In the genomic region with DNA sequence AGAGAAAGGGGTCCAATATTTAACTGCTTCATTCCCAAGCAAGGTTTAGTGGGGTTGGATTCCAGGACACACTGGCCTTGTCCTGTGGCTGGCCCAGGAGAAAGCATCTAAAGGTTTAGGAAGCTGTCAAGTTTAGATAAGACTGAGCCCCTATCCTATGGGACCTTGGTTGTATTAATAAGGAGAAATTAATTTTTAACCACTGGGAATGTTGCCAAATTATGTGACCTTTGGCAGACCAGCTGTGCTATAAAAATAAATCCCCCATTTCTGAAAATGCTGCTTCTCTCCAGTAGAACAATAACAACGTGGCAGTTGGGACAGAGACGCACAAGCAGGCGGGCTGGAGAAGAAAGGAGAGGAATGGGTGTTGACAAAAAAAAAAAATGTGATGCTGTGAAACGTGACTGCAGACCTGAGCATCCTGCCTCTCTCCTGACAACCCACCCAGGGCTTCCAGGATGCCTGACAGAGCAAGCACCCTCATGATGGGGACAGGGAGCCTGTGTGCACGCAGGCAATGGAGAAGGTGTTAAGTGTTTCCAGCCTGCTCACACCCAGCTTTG, we compare ENCODE assay signal across 15 mouse cellular contexts. TPM values are rescaled to one million over a fixed set of nuclear protein-coding genes. Genes with fewer than 3 reads are reported as not detected.
A peak's percentile ranks its signal among the peaks of the same experiment; 100 is the strongest.
DNase-seq lines count a peak whose midpoint lies in the region; ATAC-seq and TF ChIP-seq lines count a peak whose summit lies in the region.
"Had no signal": no experiment of that assay in that cellular context is flagged by ENCODE, and none has a peak within 500 bp of the region (broad histone marks: within the 10 kb centered on the region; RNA-seq: fewer than 3 reads in every experiment).

No protein-coding gene starts in this region.

- no peak for TF ChIP-seq CTCF in forebrain, postnatal 0 days (IDR thresholded peaks at IDR 0.05; ENCODE audit: low read depth)

- no peak overlapping the region for H3K4me2 ChIP-seq in heart, embryonic 13.5 days
- no peak overlapping the region for H3K4me2 ChIP-seq in lung, embryonic 15.5 days
- peak overlapping the region; percentile 95 for H3K4me2 ChIP-seq in forebrain, postnatal 0 days (ENCODE audit: low read depth)
- peak overlapping the region; percentile 98 for H3K4me2 ChIP-seq in neural tube, embryonic 13.5 days
- H3K4me2 ChIP-seq: heart, embryonic 15.5 days; liver, embryonic 12.5 days; stomach, embryonic 15.5 days had no signal

- H3K27me3 ChIP-seq in heart, embryonic 13.5 days (replicated peaks) = peaks cover 28% of the 10 kb centered on the region
- H3K27me3 ChIP-seq in lung, embryonic 15.5 days = peaks cover 18% of the 10 kb centered on the region
- H3K27me3 ChIP-seq in forebrain, postnatal 0 days (ENCODE audit: insufficient read depth, low read length) = no peaks in the 10 kb centered on the region; the same call in 1 of the 2 replicates
- peaks cover 32% of the 10 kb centered on the region for H3K27me3 ChIP-seq in neural tube, embryonic 13.5 days

- no peaks in the 10 kb centered on the region for H3K9me3 ChIP-seq in heart, embryonic 13.5 days
- H3K9me3 ChIP-seq in lung, embryonic 15.5 days = no peaks in the 10 kb centered on the region
- no peaks in the 10 kb centered on the region for H3K9me3 ChIP-seq in forebrain, postnatal 0 days (ENCODE audit: low read length)
- H3K9me3 ChIP-seq in neural tube, embryonic 13.5 days = no peaks in the 10 kb centered on the region
- H3K9me3 ChIP-seq: heart, embryonic 15.5 days; liver, embryonic 12.5 days; megakaryocyte, embryonic 14.5 days; stomach, embryonic 15.5 days had no signal

- H3K4me3 ChIP-seq in heart, embryonic 13.5 days = no peak overlapping the region
- no peak overlapping the region for H3K4me3 ChIP-seq in lung, embryonic 15.5 days
- H3K4me3 ChIP-seq in forebrain, postnatal 0 days (ENCODE audit: low read depth, low read length) = no peak overlapping the region
- H3K4me3 ChIP-seq in neural tube, embryonic 13.5 days = peak overlapping the region; percentile 79
- H3K4me3 ChIP-seq: heart, embryonic 15.5 days; liver, embryonic 12.5 days; megakaryocyte, embryonic 14.5 days; stomach, embryonic 15.5 days had no signal

- 31% methylated on average over 5 of the region's 5 CpGs for WGBS in heart, embryonic 13.5 days
- WGBS in lung, embryonic 15.5 days = 12% methylated on average over 5 of the region's 5 CpGs
- WGBS in forebrain, postnatal 0 days = 31% methylated on average over 5 of the region's 5 CpGs
- 20% methylated on average over 5 of the region's 5 CpGs for WGBS in neural tube, embryonic 13.5 days

- peak overlapping the region; percentile 25; the same call in 1 of the 2 replicates for H3K27ac ChIP-seq in heart, embryonic 13.5 days (replicated peaks)
- peak overlapping the region; percentile 39 for H3K27ac ChIP-seq in lung, embryonic 15.5 days
- H3K27ac ChIP-seq in forebrain, postnatal 0 days (ENCODE audit: low read depth, low read length) = no peak overlapping the region
- H3K27ac ChIP-seq in neural tube, embryonic 13.5 days (replicated peaks) = no peak overlapping the region
- H3K27ac ChIP-seq: heart, embryonic 15.5 days; liver, embryonic 12.5 days; stomach, embryonic 15.5 days had no signal

- H3K9ac ChIP-seq in heart, embryonic 13.5 days = no peak overlapping the region
- no peak overlapping the region for H3K9ac ChIP-seq in lung, embryonic 15.5 days
- no peak overlapping the region for H3K9ac ChIP-seq in forebrain, postnatal 0 days
- H3K9ac ChIP-seq in neural tube, embryonic 13.5 days = peak overlapping the region; percentile 51
- H3K9ac ChIP-seq: heart, embryonic 15.5 days; liver, embryonic 12.5 days; stomach, embryonic 15.5 days had no signal

- no peak for ATAC-seq in heart, embryonic 13.5 days (ENCODE audit: extremely low read depth, insufficient number of reproducible peaks, low FRiP score, low TSS enrichment)
- no peak for ATAC-seq in lung, embryonic 15.5 days (ENCODE audit: borderline replicate concordance, extremely low read depth, low FRiP score, low TSS enrichment)
- no peak for ATAC-seq in forebrain, postnatal 0 days
- no peak for ATAC-seq in neural tube, embryonic 13.5 days (ENCODE audit: low read depth)
- ATAC-seq: liver, embryonic 12.5 days had no signal

- peaks cover 51% of the 10 kb centered on the region for H3K4me1 ChIP-seq in heart, embryonic 13.5 days
- H3K4me1 ChIP-seq in lung, embryonic 15.5 days = peaks cover 55% of the 10 kb centered on the region
- no peaks in the 10 kb centered on the region for H3K4me1 ChIP-seq in forebrain, postnatal 0 days (ENCODE audit: insufficient read depth)
- peaks cover 83% of the 10 kb centered on the region for H3K4me1 ChIP-seq in neural tube, embryonic 13.5 days (replicated peaks)

- H3K36me3 ChIP-seq in heart, embryonic 13.5 days = no peaks in the 10 kb centered on the region
- H3K36me3 ChIP-seq in lung, embryonic 15.5 days = no peaks in the 10 kb centered on the region
- no peaks in the 10 kb centered on the region for H3K36me3 ChIP-seq in forebrain, postnatal 0 days (ENCODE audit: insufficient read depth)
- H3K36me3 ChIP-seq in neural tube, embryonic 13.5 days = no peaks in the 10 kb centered on the region
- H3K36me3 ChIP-seq: heart, embryonic 15.5 days; liver, embryonic 12.5 days; stomach, embryonic 15.5 days had no signal

- intact Hi-C loops in heart, postnatal 10 days (cut with DNase I) = loop anchor here (10.0 kb wide), 1 partner anchor 1655 kb away; no protein-coding TSS in a partner anchor

- DNase-seq in heart, postnatal 10 days = no peak
- no peak for DNase-seq in lung, postnatal 25 days (ENCODE audit: low spot score)
- DNase-seq in forebrain, postnatal 0 days = no peak
- no peak for DNase-seq in retina, postnatal 1 day
- DNase-seq in urinary bladder, postnatal 10 days (ENCODE audit: low spot score) = no peak
- DNase-seq: cerebellum, postnatal 36 days; gastrocnemius, postnatal 10 days; kidney, postnatal 36 days had no signal

RNA-seq across cellular contexts. Expression of gene Nrp2, which starts 6.8 kb away (rescaled TPM):
- polyA plus RNA-seq in heart, embryonic 13.5 days (2015; fragmentation: Nextera tagmentation; extraction: Ambion mirVana) = 5.0 and 7.0 TPM in 2 replicates
- 10 to 100 TPM; 64.3 to 76.0 TPM for total RNA-seq in heart, postnatal 10 days (2021)
- 11.5 and 12.4 TPM in 2 replicates for polyA plus RNA-seq in lung, embryonic 15.5 days (2015; fragmentation: Nextera tagmentation; extraction: Ambion mirVana)
- total RNA-seq in forebrain, postnatal 0 days (2014; rRNA removed) = 63.2 and 120 TPM in 2 replicates
- 16.1 and 31.6 TPM in 2 replicates for polyA plus RNA-seq in forebrain, postnatal 0 days (2015; fragmentation: Nextera tagmentation; extraction: Ambion mirVana)
- 32.7 and 37.0 TPM in 2 replicates for polyA plus RNA-seq in neural tube, embryonic 13.5 days (2015; fragmentation: Nextera tagmentation; extraction: Ambion mirVana)

Comparison
In these comparisons a context has a peak if more than half of its experiments do, and no peak if none do; other contexts are left out.
1. H3K27ac ChIP-seq: peak in heart, embryonic 13.5 days (single experiment) and lung, embryonic 15.5 days (single experiment); none in forebrain, postnatal 0 days (single experiment) and neural tube, embryonic 13.5 days (single experiment).
2. H3K4me2 ChIP-seq: peak in forebrain, postnatal 0 days (single experiment) and neural tube, embryonic 13.5 days (single experiment); none in heart, embryonic 13.5 days (single experiment) and lung, embryonic 15.5 days (single experiment).